Mouse (Mus musculus) CH12.LX (cell line): ENCODE data around the gene 1700020A23Rik. TPM values are rescaled to one million over a fixed set of nuclear protein-coding genes. Genes with fewer than 3 reads are reported as not detected.

ENCODE experiments used
- DNase-seq: peaks from one replicate; pipeline ENCODE4 v3.0.0-alpha.2; 2013; ENCODE audit errors: extremely low read depth
- H3K27ac ChIP-seq: 2 replicates; pipeline ENCODE4 v1.5.1; 2012; ENCODE audit warnings: low read depth, mild to moderate bottlenecking, control low read depth, moderate library complexity; ENCODE audit not compliant: insufficient read depth
- H3K27me3 ChIP-seq: replicated peaks from 2 replicates; pipeline ENCODE3; 2012; ENCODE audit warnings: inconsistent platforms
- H3K36me3 ChIP-seq, 2 experiments: replicated peaks in 1 of 2; 2 replicates each; pipeline versions ENCODE3 to v1.6.1; 2012; ENCODE audit warnings: inconsistent platforms in 1 of 2, low read length in 1 of 2, mild to moderate bottlenecking in 1 of 2, mixed read lengths in 1 of 2, moderate library complexity in 1 of 2; ENCODE audit not compliant: control insufficient read depth in 1 of 2, insufficient read depth in 1 of 2
- H3K4me1 ChIP-seq, 2 experiments: 2 replicates each; pipeline ENCODE4 v1.6.1; 2012; ENCODE audit warnings: inconsistent platforms in 1 of 2, moderate library complexity in 1 of 2; ENCODE audit not compliant: insufficient read depth in 2 of 2, control insufficient read depth in 1 of 2
- H3K4me2 ChIP-seq: 2 replicates; pipeline ENCODE4 v1.6.1; 2012; ENCODE audit warnings: low read depth, mild to moderate bottlenecking, control low read depth; ENCODE audit not compliant: poor library complexity, insufficient read depth, severe bottlenecking
- H3K4me3 ChIP-seq, 3 experiments: fragments of 150-350 bp in 1 of 3; sonication (generic) in 1 of 3; replicated peaks in 1 of 3; 2 replicates each; pipeline versions ENCODE3 to v1.5.1; 2011 to 2012; ENCODE audit warnings: low read depth in 2 of 3, low read length in 2 of 3, mild to moderate bottlenecking in 2 of 3, moderate library complexity in 2 of 3, control low read depth in 1 of 3, improper control_type of control experiment in 1 of 3, inconsistent platforms in 1 of 3, mixed read lengths in 1 of 3; ENCODE audit not compliant: poor library complexity in 1 of 3
- H3K79me2 ChIP-seq: replicated peaks from 2 replicates; pipeline ENCODE4 v1.6.1; 2012; ENCODE audit warnings: mild to moderate bottlenecking, moderate library complexity; ENCODE audit not compliant: control insufficient read depth, poor library complexity, insufficient read depth, severe bottlenecking; ENCODE audit errors: extremely low read depth
- H3K9ac ChIP-seq: 2 replicates; pipeline ENCODE4 v1.6.1; 2012; ENCODE audit warnings: low read depth, mild to moderate bottlenecking, control low read depth, moderate library complexity; ENCODE audit not compliant: insufficient read depth
- H3K9me3 ChIP-seq: replicated peaks from 2 replicates; pipeline ENCODE3; 2012; ENCODE audit warnings: low read length, inconsistent platforms, mixed read lengths
- CHD1 ChIP-seq: IDR thresholded peaks from 2 replicates; pipeline ENCODE4 v1.6.1; 2012; ENCODE audit warnings: low read depth, low read length, improper control_type of control experiment, inconsistent platforms
- GABPA ChIP-seq: IDR thresholded peaks from 2 replicates; pipeline ENCODE4 v1.6.1; 2012; ENCODE audit warnings: low read depth, low read length, improper control_type of control experiment, inconsistent platforms; ENCODE audit not compliant: insufficient replicate concordance
- JUN ChIP-seq: IDR thresholded peaks from 2 replicates; pipeline ENCODE4 v1.6.1; 2011; ENCODE audit warnings: low read depth, mild to moderate bottlenecking, low read length, improper control_type of control experiment, moderate library complexity; ENCODE audit not compliant: insufficient read depth
- MAX ChIP-seq: IDR thresholded peaks from 2 replicates; pipeline ENCODE4 v1.6.1; 2011; ENCODE audit warnings: low read length, improper control_type of control experiment
- MAZ ChIP-seq: IDR thresholded peaks from 2 replicates; pipeline ENCODE4 v1.6.1; 2012; ENCODE audit warnings: low read depth, mild to moderate bottlenecking, inconsistent platforms, low read length, improper control_type of control experiment, moderate library complexity
- MYC ChIP-seq: IDR thresholded peaks from 2 replicates; pipeline ENCODE4 v1.6.1; 2011; ENCODE audit warnings: low read depth, mild to moderate bottlenecking, improper control_type of control experiment, low read length
- NELFE ChIP-seq: IDR thresholded peaks from 2 replicates; pipeline ENCODE4 v1.6.1; 2011; ENCODE audit warnings: low read depth, low read length, improper control_type of control experiment
- POLR2AphosphoS2 ChIP-seq: IDR thresholded peaks from 2 replicates; pipeline ENCODE4 v1.6.1; 2011; ENCODE audit warnings: low read depth, low read length, improper control_type of control experiment
- SIN3A ChIP-seq: IDR thresholded peaks from 2 replicates; pipeline ENCODE4 v1.6.1; 2012; ENCODE audit warnings: low read length, improper control_type of control experiment, inconsistent platforms
- ZC3H11A ChIP-seq: IDR thresholded peaks from 2 replicates; pipeline ENCODE4 v1.6.1; 2012; ENCODE audit warnings: low read depth, mild to moderate bottlenecking, inconsistent platforms, low read length, improper control_type of control experiment
- ZKSCAN1 ChIP-seq: IDR thresholded peaks from 2 replicates; pipeline ENCODE4 v1.6.1; 2012; ENCODE audit warnings: low read depth, inconsistent platforms, low read length, improper control_type of control experiment, borderline replicate concordance
- ZNF384 ChIP-seq: IDR thresholded peaks from 2 replicates; pipeline ENCODE4 v1.6.1; 2012; ENCODE audit warnings: low read depth, low read length, improper control_type of control experiment, inconsistent platforms
- dilution Hi-C: fragments of 300-500 bp; cut with MboI; formaldehyde crosslinking; loops from 2 replicates; pipeline ENCODE4 v1.14.3; 2020; ENCODE audit warnings: low sequenced_read_pairs; ENCODE audit not compliant: extremely low pct_unique_long_range_greater_than_20kb, extremely low pct_ligation_motif_present
- in situ Hi-C: fragments of 300-500 bp; cut with MboI; formaldehyde crosslinking; loops from 3 replicates; pipeline ENCODE4 v1.14.3; 2019; ENCODE audit warnings: low sequenced_read_pairs, low pct_ligation_motif_present, low pct_unique_long_range_greater_than_20kb, mixed read lengths
- polyA plus RNA-seq: library from polyadenylated mRNA; unstranded; fragments of >175 nt; gene quantifications from 2 replicates; pipeline ENCODE4 v1.2.1, GENCODE M21; 2012; ENCODE audit warnings: low read depth; ENCODE audit not compliant: insufficient read length
- total RNA-seq, 2 experiments: library from RNA; depleted of rRNA; stranded (reverse); fragments of 300-350 nt in 1 of 2; fragments of >200 nt in 1 of 2; gene quantifications; 2 replicates each; pipeline ENCODE4 v1.2.3; 2012 to 2014

The 1700020A23Rik gene
- total and polyA plus RNA-seq, 3 experiments, result not detected

DNA sequence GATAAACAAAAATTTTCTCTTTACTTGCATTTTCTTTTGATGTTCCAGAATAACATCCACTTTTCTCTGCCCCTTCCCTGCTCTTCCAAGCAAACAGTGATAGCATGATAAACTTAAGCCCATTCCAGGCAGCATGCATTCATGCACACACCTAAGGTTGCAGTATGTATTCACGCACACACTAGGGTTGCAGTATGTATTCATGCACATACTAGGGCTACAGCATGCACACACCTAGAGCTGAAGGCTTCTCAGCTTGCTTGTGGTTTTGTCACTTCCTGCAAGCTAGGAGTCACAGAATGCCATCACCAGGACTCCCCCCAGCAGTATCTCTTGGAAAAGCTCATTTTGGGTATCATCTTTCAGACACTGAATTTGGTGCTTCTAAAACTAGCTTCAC is 31.7 kb downstream of the 1700020A23Rik start:
- H3K27me3 ChIP-seq, result no peaks in the 10 kb centered on the region
- in situ Hi-C loops, result no loop called here
- peaks cover 0 to 25% of the 10 kb centered on the region in 2 experiments; a peak in 3 of 4 replicates for H3K4me1 ChIP-seq
- H3K9me3 ChIP-seq, result no peaks in the 10 kb centered on the region
- H3K36me3 ChIP-seq, result peaks cover 56 to 81% of the 10 kb centered on the region in 2 experiments
- DNase-seq, result no peak
- no peak overlapping the region for H3K4me3 ChIP-seq
- H3K4me2 ChIP-seq, result no peak overlapping the region
- H3K9ac ChIP-seq, result no peak overlapping the region
- peaks cover 42% of the 10 kb centered on the region for H3K79me2 ChIP-seq
- peak; percentile 35; the same call in 1 of the 2 replicates for TF ChIP-seq ZKSCAN1
- TF ChIP-seq MAX, result no peak
- H3K27ac ChIP-seq, result no peak overlapping the region
- dilution Hi-C loops, result no loop called here

DNA sequence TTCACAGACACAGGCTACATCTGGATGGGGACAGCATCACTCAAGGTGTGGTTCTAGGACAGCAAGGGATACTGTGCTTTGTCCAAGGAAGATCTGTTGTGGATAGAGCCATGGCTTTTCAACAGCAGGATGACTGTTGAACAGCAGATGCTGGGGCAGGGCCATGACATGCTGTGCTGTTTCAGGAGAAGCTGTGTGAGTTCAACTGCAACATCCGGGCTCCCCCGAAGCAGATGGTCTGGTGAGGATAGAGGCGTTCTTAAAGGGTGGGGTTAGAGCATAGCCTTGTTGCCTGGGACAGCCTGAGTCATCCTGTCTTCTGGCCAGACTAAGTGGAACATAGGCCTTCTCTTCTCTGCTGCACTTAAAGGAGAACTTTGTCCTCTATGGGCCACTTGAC is 33.8 kb downstream of the 1700020A23Rik start:
- no peak overlapping the region for H3K27ac ChIP-seq

DNA sequence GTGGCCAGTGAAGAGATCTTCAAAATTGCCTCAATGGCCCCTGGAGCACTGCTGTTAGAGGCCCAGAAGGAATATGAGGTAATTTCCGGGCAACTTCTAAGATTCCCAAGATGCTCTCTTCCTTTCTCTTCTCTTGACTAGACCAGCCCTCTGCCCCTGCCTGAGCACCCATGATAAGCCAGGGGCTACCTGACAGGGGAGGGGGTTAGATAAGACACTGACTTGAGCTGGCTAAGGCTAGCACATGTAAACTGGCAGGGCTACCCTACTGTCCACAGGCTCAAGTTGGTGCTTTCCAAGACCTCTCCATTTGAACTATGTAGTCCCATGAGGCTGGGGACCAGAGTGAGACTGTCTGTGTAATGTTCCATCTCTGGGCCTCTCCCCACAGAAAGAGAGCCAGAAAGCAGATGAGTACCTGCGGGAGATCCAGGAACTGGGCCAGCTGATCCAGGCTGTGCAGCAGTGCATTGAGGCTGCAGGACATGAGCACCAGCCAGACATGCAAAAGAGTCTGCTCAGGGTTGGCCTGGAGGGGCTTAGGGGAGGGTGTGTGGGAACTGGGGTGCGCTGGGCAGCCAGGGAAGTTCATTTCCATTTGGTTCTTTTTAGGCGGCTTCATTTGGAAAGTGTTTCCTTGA is 34.9 kb downstream of the 1700020A23Rik start:
- in situ Hi-C loops (loop anchor here (10.0 kb wide), 1 partner anchor 115 kb away; no protein-coding TSS in a partner anchor), dilution Hi-C loops (no loop called here)
- H3K4me3 ChIP-seq, result no peak overlapping the region
- no peaks in the 10 kb centered on the region for H3K9me3 ChIP-seq
- DNase-seq, result no peak
- H3K79me2 ChIP-seq, result peaks cover 17% of the 10 kb centered on the region
- no peak overlapping the region for H3K27ac ChIP-seq
- H3K36me3 ChIP-seq, result peaks cover 72 to 87% of the 10 kb centered on the region in 2 experiments
- H3K4me2 ChIP-seq, result no peak overlapping the region
- H3K9ac ChIP-seq, result no peak overlapping the region
- no peak for TF ChIP-seq MAZ
- TF ChIP-seq NELFE, result no peak
- TF ChIP-seq JUN, result no peak
- TF ChIP-seq CHD1, result no peak
- no peak for TF ChIP-seq ZKSCAN1
- no peaks in the 10 kb centered on the region for H3K27me3 ChIP-seq
- peaks cover 0 to 3% of the 10 kb centered on the region in 2 experiments; a peak in 1 of 4 replicates for H3K4me1 ChIP-seq

More for the DNA sequence above, 33.8 kb downstream of the 1700020A23Rik start:
- Histone ChIP-seq H3K4me2 (no peak overlapping the region), H3K9ac (no peak overlapping the region), H3K9me3 (no peaks in the 10 kb centered on the region), H3K27me3 (no peaks in the 10 kb centered on the region), H3K36me3 (peaks cover 67 to 84% of the 10 kb centered on the region in 2 experiments), H3K79me2 (peaks cover 25% of the 10 kb centered on the region), H3K4me3 (no peak overlapping the region), H3K4me1 (peaks cover 0 to 9% of the 10 kb centered on the region in 2 experiments; a peak in 1 of 4 replicates)
- dilution Hi-C loops (no loop called here), in situ Hi-C loops (no loop called here)
- no peak for DNase-seq
- TF ChIP-seq POLR2AphosphoS2 (no peak), CHD1 (no peak), JUN (no peak), GABPA (no peak), ZC3H11A (no peak), MAX (no peak), SIN3A (no peak), ZNF384 (no peak), MYC (no peak)
